Mouse (Mus musculus): ENCODE measurements around the gene Mfsd12.

DNA sequence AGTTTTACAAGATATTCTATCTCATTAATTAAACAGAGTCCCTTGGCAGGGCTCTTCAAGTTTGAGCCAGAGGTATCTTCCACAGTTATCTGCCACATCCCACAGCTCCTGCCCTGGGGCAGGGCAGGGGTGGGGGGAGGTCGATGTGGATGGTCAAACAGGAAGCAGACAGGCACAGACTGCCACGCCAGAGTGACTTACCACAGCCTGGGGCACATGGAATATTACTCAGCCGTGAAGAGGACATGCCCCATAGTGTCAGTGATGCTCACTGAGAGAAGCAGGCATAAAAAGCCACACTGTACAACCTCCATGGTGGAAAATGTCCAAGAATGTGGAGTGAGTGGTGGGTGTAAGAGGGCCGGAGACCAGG lies 12.1 kb upstream of the Mfsd12 start:
- no peak for TF ChIP-seq CTCF (IDR thresholded peaks at IDR 0.05; ENCODE audit: low read depth, low read length)
- no peak for TF ChIP-seq POLR2A (IDR thresholded peaks at IDR 0.05; ENCODE audit: insufficient read depth, low read length)

Measured in ES-Bruce4 (cell line).